24 mouse cellular contexts compared by ENCODE assay signal in the genomic region with DNA sequence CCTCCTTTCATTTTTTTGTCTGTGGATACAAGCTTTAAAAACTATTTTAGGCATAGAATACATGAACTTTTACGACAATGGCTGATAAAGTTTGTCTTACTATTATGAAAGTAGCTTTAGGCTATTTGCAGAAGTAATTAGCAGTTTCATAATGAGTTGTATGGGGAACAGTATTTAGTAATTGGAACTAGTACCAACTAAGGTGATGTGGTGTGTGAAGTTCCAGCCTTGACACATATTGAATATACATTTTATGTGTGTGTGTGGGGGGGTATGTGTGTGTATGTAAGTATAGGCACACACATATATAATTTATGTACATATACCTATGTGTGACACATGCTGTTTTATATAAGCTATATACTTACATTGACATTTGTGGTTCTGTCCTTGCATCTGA.
"Had no signal": no experiment of that assay in that cellular context is flagged by ENCODE, and none has a peak within 500 bp of the region (broad histone marks: within the 10 kb centered on the region; RNA-seq: fewer than 3 reads in every experiment).

No protein-coding gene starts in this region.

- H3K4me1 ChIP-seq: liver, embryonic 15.5 days; lung, embryonic 15.5 days; midbrain, embryonic 13.5 days; midbrain, embryonic 15.5 days; neural tube, embryonic 13.5 days; neural tube, embryonic 15.5 days; stomach, embryonic 15.5 days had no signal

- H3K4me2 ChIP-seq: liver, embryonic 15.5 days; lung, embryonic 15.5 days; midbrain, embryonic 11.5 days; midbrain, embryonic 13.5 days; midbrain, embryonic 15.5 days; neural tube, embryonic 13.5 days; neural tube, embryonic 15.5 days; stomach, embryonic 15.5 days had no signal

- ATAC-seq: liver, postnatal 0 days; lung, postnatal 0 days; midbrain, embryonic 13.5 days; midbrain, embryonic 15.5 days had no signal

- H3K27me3 ChIP-seq: liver, embryonic 15.5 days; lung, embryonic 15.5 days; megakaryocyte, embryonic 14.5 days; midbrain, embryonic 13.5 days; midbrain, embryonic 15.5 days; neural tube, embryonic 13.5 days; neural tube, embryonic 15.5 days; stomach, embryonic 15.5 days had no signal

- H3K4me3 ChIP-seq: liver, embryonic 15.5 days; lung, embryonic 15.5 days; megakaryocyte, embryonic 14.5 days; midbrain, embryonic 13.5 days; midbrain, embryonic 15.5 days; myocyte; neural tube, embryonic 13.5 days; neural tube, embryonic 15.5 days; stomach, embryonic 15.5 days had no signal

- H3K27ac ChIP-seq: liver, embryonic 15.5 days; lung, embryonic 15.5 days; macrophage; midbrain, embryonic 13.5 days; midbrain, embryonic 15.5 days; neural tube, embryonic 13.5 days; neural tube, embryonic 15.5 days; stomach, embryonic 15.5 days; stomach, postnatal 0 days had no signal

- H3K9ac ChIP-seq: liver, embryonic 15.5 days; liver, postnatal 0 days; lung, embryonic 15.5 days; midbrain, embryonic 13.5 days; midbrain, embryonic 15.5 days; neural tube, embryonic 13.5 days; neural tube, embryonic 15.5 days; stomach, embryonic 15.5 days had no signal

- H3K36me3 ChIP-seq: liver, embryonic 15.5 days; lung, embryonic 15.5 days; midbrain, embryonic 13.5 days; midbrain, embryonic 15.5 days; neural tube, embryonic 13.5 days; neural tube, embryonic 15.5 days; stomach, embryonic 15.5 days had no signal

- DNase-seq: liver, postnatal 0 days; lung, adult 2 months; lung, postnatal 14 days; lung, postnatal 36 days; retina, postnatal 1 day; right cerebral cortex, adult 18-20 months; right cerebral cortex, postnatal 25 days; right cerebral cortex, postnatal 4 days; spleen, adult 18-20 months; thymus, postnatal 25 days; thymus, postnatal 4 days had no signal

- H3K9me3 ChIP-seq: liver, embryonic 15.5 days; lung, embryonic 15.5 days; megakaryocyte, embryonic 14.5 days; midbrain, embryonic 13.5 days; midbrain, embryonic 15.5 days; neural tube, embryonic 13.5 days; neural tube, embryonic 15.5 days; stomach, embryonic 15.5 days had no signal
